Mouse (Mus musculus): ENCODE measurements around the gene C2cd2.
A peak's percentile ranks its signal among the peaks of the same experiment; 100 is the strongest.

C2cd2 gene

GRCm38 (mm10) chr16:97948836-97949235 is 13.6 kb downstream of the C2cd2 start:
- DNase-seq (ENCODE audit: low spot score in 2 of 2): peak; percentile 8 to 34

- peak in 1 of 2 experiments; percentile 26 for DNase-seq (ENCODE audit: low spot score in 2 of 2)
Measured at GRCm38 (mm10) chr16:97946993-97947392, 15.4 kb downstream of the C2cd2 start.

- DNase-seq (ENCODE audit: low spot score in 2 of 2): no peak
Measured at GRCm38 (mm10) chr16:97941844-97942243, 20.6 kb downstream of the C2cd2 start.

- no peak for DNase-seq (ENCODE audit: low spot score in 2 of 2)
Measured at GRCm38 (mm10) chr16:97940471-97940973, 21.9 kb downstream of the C2cd2 start.

- DNase-seq (ENCODE audit: low spot score in 2 of 2): no peak
Measured at GRCm38 (mm10) chr16:97935815-97936214, 26.6 kb downstream of the C2cd2 start.

- DNase-seq (ENCODE audit: low spot score in 2 of 2): no peak
Measured at GRCm38 (mm10) chr16:97930231-97930630, 32.2 kb downstream of the C2cd2 start.

- no peak for DNase-seq (ENCODE audit: low spot score in 2 of 2)
Measured at GRCm38 (mm10) chr16:97929520-97929919, 32.9 kb downstream of the C2cd2 start.

GRCm38 (mm10) chr16:97927331-97927938 is 35.0 kb downstream of the C2cd2 start:
- DNase-seq (ENCODE audit: low spot score in 2 of 2): no peak

- no peak for DNase-seq (ENCODE audit: low spot score in 2 of 2)
Measured at GRCm38 (mm10) chr16:97926381-97926780, 36.0 kb downstream of the C2cd2 start.

GRCm38 (mm10) chr16:97925760-97926159 is 36.6 kb downstream of the C2cd2 start:
- no peak for DNase-seq (ENCODE audit: low spot score in 2 of 2)

- no peak for DNase-seq (ENCODE audit: low spot score in 2 of 2)
Measured at GRCm38 (mm10) chr16:97923700-97924099, 38.7 kb downstream of the C2cd2 start.

- no peak for DNase-seq (ENCODE audit: low spot score in 2 of 2)
Measured at GRCm38 (mm10) chr16:97922779-97923126, 39.6 kb downstream of the C2cd2 start.

- peak; percentile 80 to 89 for DNase-seq (ENCODE audit: low spot score in 2 of 2)
Measured at GRCm38 (mm10) chr16:97921961-97922778, 40.2 kb downstream of the C2cd2 start.

- DNase-seq (ENCODE audit: low spot score in 2 of 2): no peak
Measured at GRCm38 (mm10) chr16:97920621-97921020, 41.8 kb downstream of the C2cd2 start.

GRCm38 (mm10) chr16:97919793-97920192 is 42.6 kb downstream of the C2cd2 start:
- DNase-seq (ENCODE audit: low spot score in 2 of 2): no peak

GRCm38 (mm10) chr16:97912873-97913272 is 49.5 kb downstream of the C2cd2 start:
- no peak for DNase-seq (ENCODE audit: low spot score in 2 of 2)

- no peak for DNase-seq (ENCODE audit: low spot score in 2 of 2)
Measured at GRCm38 (mm10) chr16:97909356-97909755, 53.0 kb downstream of the C2cd2 start.

GRCm38 (mm10) chr16:97907496-97907895 is 54.9 kb downstream of the C2cd2 start:
- DNase-seq (ENCODE audit: low spot score in 2 of 2): peak in 1 of 2 experiments; percentile 21

GRCm38 (mm10) chr16:97906337-97906736 is 56.1 kb downstream of the C2cd2 start:
- no peak for DNase-seq (ENCODE audit: low spot score in 2 of 2)

- DNase-seq (ENCODE audit: low spot score in 2 of 2): no peak
Measured at GRCm38 (mm10) chr16:97905449-97905991, 56.9 kb downstream of the C2cd2 start.

- no peak for DNase-seq (ENCODE audit: low spot score in 2 of 2)
Measured at GRCm38 (mm10) chr16:97904035-97904434, 58.4 kb downstream of the C2cd2 start.

GRCm38 (mm10) chr16:97897346-97898024 is 64.9 kb downstream of the C2cd2 start:
- no peak for DNase-seq (ENCODE audit: low spot score in 2 of 2)
